Mouse (Mus musculus) cortical plate, adult 2 months (tissue): ENCODE measurements around the gene Mtmr14.

Experiments used
- CTCF ChIP-seq: fragments of 200-500 bp; IDR thresholded peaks from 2 replicates; pipeline ENCODE4 v1.5.1; 2011; ENCODE audit warnings: mild to moderate bottlenecking, control low read depth, low read length; ENCODE audit not compliant: insufficient read depth; ENCODE audit errors: extremely low read depth
- POLR2A ChIP-seq: fragments of 200-500 bp; IDR thresholded peaks from 2 replicates; pipeline ENCODE4 v1.6.1; 2011; ENCODE audit warnings: mild to moderate bottlenecking, low read length, control low read depth; ENCODE audit not compliant: insufficient read depth; ENCODE audit errors: extremely low read depth

- TF ChIP-seq POLR2A (no peak), CTCF (no peak)
Measured at GRCm38 (mm10) chr6:113225798-113226197, 11.8 kb upstream of the Mtmr14 start.
